Mouse (Mus musculus) induced T-regulatory cell, adult 2 months (primary cell): ENCODE results near the gene Rap1gds1.

ENCODE experiments used
- DNase-seq: peaks from one replicate; pipeline ENCODE4 v3.0.0-alpha.2; 2012; ENCODE audit warnings: low read depth

The Rap1gds1 gene

DNA sequence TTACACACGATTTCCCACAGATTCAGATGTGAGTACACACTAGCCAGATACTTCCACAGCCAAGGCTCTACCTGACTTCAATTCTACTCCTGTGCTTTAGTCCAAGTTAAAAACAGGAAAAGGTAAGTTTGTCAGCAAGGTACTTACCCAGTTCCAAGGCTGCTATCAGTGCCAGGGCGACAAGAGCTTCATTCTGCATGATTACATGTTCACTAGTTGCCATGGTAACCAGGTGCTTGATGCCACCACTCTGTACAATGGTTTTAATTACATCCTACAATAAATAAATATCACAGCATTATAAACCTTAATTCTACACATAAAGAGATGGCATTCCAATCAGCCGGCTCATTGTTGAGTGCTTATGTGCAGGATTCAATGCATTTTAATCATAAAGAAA is 129.5 kb downstream of the Rap1gds1 start:
- DNase-seq: no peak

DNA sequence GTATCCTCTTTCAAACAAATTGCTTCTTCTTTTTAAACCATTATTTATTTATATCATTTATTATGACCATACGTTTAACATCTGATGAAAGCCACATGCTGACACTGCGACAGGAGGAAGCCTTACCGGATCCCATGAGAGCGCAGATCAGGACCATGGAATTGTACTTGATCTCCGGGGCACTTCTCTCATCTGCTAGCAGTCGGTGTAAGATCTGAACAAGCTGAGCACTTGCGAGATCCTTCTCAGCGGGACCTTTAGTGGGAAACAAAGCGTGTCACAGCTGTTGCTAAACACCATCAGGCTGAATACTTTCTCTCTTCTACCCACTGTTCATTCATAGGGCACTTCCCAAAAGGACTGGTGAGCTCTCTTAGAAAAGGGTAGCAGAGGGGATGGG is 133.4 kb downstream of the Rap1gds1 start:
- no peak for DNase-seq

DNA sequence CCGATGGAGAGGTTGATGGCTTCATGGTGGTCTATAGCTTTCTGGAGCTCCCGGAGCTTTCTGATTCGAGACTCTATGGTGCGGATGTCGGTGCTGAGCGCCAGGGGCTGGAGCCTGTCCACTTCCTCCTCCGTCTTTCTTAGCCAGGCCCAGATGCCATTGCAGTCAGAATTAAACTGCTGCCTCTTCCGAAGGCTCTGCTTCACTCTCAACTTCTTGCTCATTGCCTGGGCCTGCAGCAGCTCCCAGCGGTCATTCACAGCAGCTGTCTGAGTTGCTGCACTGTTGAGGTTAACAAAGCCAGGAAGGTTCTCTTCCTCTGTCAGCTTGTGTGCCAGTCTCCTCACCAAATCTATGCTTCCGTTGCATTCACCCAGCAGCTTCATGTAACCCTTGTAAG is 137.8 kb downstream of the Rap1gds1 start:
- DNase-seq: no peak

DNA sequence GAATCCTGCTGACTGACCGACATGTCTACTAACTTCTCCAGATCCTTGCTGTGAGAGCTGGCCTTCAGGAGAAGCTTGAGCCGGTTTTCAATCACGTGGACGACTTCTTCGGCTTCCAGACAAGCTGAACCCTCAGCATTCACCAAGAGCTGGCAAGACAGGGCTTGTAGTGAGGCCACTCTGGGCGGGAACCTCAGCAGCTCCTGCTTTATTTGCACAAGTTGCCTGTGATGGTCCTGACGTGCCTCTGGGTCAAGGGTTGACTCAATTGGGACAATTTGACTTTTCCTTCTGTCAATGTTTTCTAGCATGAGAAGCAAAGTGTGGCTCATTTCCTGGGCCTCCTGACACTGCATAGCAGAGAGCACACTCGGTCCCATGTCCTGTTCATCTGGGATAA is 138.2 kb downstream of the Rap1gds1 start:
- DNase-seq: no peak

DNA sequence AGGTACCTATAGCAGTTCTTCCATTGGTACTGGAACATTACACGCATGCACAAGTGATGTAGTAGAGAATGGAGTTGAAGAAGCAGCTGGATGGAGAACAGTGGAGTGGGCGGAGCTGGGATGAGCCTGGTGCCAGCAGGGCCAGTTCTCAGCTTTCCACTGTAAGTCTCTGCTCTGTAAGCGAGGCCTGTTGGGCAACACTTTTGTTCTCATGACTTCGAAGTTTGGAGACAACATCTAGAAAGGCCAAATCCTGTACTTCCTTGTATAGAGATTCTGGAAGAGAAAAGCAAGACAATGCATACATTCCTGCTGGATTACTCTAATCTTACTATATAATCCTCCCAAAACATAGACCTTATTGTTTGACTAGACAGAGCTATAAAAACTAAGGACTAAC is 147.6 kb downstream of the Rap1gds1 start:
- DNase-seq: no peak

- no peak for DNase-seq
These were observed 148.8 kb downstream of the Rap1gds1 start for GRCm38 (mm10) chr3:138926161-138926560.

GRCm38 (mm10) chr3:138918241-138918640 is 156.8 kb downstream of the Rap1gds1 start:
- DNase-seq: no peak

DNA sequence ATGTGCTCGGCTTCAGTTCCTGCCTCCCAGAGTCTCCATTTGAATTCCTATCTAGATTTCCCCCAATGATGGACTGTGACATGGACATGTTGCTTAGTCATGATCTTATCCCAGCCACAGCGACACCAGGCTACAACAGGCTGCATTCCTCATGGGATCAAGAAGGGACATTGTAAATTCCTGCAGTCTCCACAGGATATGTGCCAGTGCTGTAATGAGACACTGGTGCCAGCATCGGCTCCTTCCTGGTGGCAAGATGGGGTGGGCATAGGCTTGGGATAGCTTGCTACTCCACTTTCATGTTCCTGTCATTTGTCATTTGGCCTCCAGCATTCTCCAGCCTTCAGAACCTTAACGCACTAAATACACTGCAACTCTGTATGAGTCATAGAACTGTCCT is 158.0 kb downstream of the Rap1gds1 start:
- DNase-seq: no peak

GRCm38 (mm10) chr3:138916591-138916990 is 158.4 kb downstream of the Rap1gds1 start:
- DNase-seq: no peak

GRCm38 (mm10) chr3:138914626-138915288 is 160.2 kb downstream of the Rap1gds1 start:
- no peak for DNase-seq

DNA sequence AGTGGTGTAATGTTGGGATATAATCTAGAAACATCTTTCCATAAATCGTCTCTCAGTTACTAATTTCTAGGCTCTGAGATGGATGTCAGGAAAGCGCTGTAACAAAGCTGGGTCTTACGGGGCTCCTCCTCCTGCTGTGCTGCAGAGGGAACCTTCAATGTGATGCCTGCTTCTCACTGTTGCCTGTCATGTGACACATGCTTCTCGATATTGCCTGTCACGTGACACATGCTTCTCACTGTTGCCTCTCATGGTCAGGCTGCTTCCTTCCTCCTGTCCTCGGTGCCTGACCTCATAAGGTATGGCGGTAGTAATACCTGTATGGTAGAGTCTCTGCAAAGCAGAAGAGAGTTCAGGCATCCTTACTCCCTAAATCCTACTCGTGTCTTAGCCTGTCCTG is 162.5 kb downstream of the Rap1gds1 start:
- DNase-seq: no peak

DNA sequence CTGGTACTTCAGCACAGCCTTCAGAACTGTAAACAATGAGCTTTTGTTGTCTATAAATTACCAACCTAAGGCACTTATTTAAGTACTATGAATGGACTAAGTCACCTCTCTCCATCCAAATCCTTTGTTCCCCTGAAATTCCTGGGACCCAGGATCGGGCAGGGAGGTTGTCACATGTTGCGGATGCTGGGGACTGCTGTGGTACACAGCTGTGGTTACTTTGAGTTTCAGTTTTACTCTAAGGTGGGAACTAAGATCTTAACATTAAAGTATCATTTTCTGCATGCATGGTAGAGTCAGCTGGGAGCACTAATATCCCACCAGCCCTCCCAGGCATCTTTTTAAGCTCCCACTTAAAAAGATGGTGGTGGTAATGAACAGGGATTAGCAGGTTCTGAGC is 165.7 kb downstream of the Rap1gds1 start:
- DNase-seq: peak; percentile 18

- peak; percentile 63 for DNase-seq
These were observed 168.7 kb downstream of the Rap1gds1 start for GRCm38 (mm10) chr3:138906112-138906880.

DNA sequence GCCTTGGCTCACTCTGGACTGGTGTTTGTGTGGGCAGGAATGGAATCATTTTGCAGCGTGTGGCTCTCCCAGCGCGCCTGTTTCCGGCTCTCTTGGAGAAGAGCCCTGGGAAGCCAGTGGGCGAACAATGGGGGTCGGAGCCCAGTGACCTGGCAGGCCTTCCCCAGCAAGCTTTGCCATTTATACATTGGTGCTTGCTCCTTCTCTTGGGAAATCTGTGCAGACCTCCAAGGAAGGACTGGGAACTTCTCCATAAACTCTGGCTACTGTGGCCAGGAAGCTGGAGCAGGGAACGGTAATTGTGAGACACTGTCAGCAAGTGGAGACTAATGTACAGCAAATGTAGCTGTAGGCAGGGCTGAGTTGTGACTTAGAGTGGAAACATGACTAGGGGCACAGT is 169.3 kb downstream of the Rap1gds1 start:
- DNase-seq: no peak

GRCm38 (mm10) chr3:138900571-138901141 is 174.3 kb downstream of the Rap1gds1 start:
- no peak for DNase-seq

DNA sequence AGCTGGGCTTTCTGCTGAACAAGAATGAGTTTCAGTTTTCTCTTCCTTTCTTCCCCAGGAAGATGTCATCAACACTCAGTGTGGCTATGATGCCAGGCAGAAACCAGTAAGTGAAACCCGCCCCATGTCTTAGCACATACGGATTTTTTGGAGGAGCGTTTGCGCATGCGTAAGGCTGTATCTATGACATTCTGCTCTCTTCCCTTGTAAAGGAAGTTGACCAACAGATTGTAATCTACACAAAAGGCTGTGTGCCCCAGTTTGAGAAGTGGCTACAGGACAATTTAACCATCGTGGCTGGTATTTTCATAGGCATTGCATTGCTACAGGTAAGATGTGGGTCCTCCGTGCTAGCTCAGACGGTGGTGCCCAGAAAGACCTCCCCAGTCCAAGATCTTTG is 176.9 kb downstream of the Rap1gds1 start:
- DNase-seq: no peak

GRCm38 (mm10) chr3:138897500-138897899 is 177.5 kb downstream of the Rap1gds1 start:
- DNase-seq: no peak

- DNase-seq: peak; percentile 73
These were observed 181.5 kb downstream of the Rap1gds1 start for GRCm38 (mm10) chr3:138893520-138893919.

- DNase-seq: no peak
These were observed 185.2 kb downstream of the Rap1gds1 start for GRCm38 (mm10) chr3:138889769-138890295.

- no peak for DNase-seq
These were observed 185.8 kb downstream of the Rap1gds1 start for GRCm38 (mm10) chr3:138889214-138889613.

DNA sequence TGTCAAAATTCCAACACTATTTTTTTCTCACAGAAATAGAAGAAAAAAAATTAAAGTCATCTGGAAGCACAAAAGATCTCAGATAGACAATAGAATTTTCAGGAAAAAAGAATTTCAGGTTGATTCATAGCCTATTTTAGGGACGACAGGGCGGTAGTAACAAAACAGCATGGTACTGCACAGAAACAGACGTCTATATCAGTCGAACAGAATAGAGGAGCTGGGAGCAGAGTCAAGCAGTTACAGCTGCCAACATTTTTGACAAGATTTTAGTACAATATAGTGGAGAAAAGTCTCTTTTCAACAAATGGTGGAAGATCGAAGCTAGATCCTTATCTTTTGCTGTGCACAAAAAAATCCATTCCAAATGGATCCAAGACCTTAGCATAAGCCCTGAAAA is 188.9 kb downstream of the Rap1gds1 start:
- no peak for DNase-seq

DNA sequence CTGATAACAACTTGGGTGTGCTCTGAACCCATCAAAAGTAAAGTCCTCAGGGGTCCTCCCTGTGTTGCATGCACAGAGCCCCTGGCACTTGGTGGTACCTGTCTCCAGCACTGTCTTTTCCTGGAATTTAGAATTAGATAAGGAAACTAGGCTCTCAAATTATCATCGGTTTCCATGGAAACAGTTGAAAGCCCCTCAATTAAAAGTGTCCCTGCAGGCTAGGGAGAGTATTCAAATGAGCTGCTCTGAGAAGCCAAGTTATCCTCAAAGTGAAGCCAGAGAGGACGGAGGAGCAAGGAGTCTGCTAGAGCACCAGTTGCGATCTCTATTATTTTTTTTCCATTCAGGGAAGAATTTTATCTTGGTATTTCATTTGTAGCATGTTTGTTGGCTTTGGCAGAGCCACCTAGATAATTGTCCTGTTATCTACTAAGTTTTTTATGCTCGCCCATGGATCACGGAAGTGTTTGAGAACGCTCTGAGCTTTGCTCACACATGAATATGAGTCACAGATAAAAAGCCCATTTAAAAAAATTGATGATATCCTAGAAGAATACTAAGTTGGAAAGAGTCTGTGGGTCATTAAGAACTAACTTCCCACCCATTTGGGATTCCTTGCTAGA is 193.2 kb downstream of the Rap1gds1 start:
- DNase-seq: no peak
